Mouse (Mus musculus) liver, embryonic 14.5 days (tissue): ENCODE data around the gene Atp1a2. TPM values are rescaled to one million over a fixed set of nuclear protein-coding genes. Genes with fewer than 3 reads are reported as not detected.

ENCODE experiments used
- ATAC-seq: fragments of 200-750 bp; cut with Nextera tagmentation; 2 replicates; pipeline ENCODE4 v1.8.0; 2017; ENCODE audit warnings: moderate number of reproducible peaks, mild to moderate bottlenecking, moderate library complexity; ENCODE audit not compliant: insufficient read depth
- DNase-seq, 3 experiments: peaks; one replicate each; pipeline ENCODE4 v3.0.0-alpha.2; 2012 to 2013; ENCODE audit warnings: low read depth in 3 of 3, low spot score in 3 of 3
- H3K27ac ChIP-seq: fragments of 300-500 bp; sonication (generic); 2 replicates; pipeline ENCODE4 v1.5.1; 2014; ENCODE audit warnings: moderate library complexity, mild to moderate bottlenecking, control low read depth, inconsistent platforms
- H3K27me3 ChIP-seq: fragments of 300-500 bp; sonication (generic); 2 replicates; pipeline ENCODE4 v1.6.1; 2014; ENCODE audit warnings: mild to moderate bottlenecking, low read length, moderate library complexity; ENCODE audit not compliant: control insufficient read depth, insufficient read depth
- H3K36me3 ChIP-seq: fragments of 300-500 bp; sonication (generic); replicated peaks from 2 replicates; pipeline ENCODE4 v1.6.1; 2014; ENCODE audit warnings: low read depth; ENCODE audit not compliant: control insufficient read depth, insufficient read depth
- H3K4me1 ChIP-seq, 2 experiments: fragments of 200-500 bp in 1 of 2; fragments of 300-500 bp in 1 of 2; sonication (generic) in 1 of 2; replicated peaks; 2 replicates each; pipeline ENCODE4 v1.6.1; 2012 to 2014; ENCODE audit warnings: antibody characterized with exemption in 1 of 2, inconsistent platforms in 1 of 2, low read length in 1 of 2; ENCODE audit not compliant: control insufficient read depth in 2 of 2, insufficient read depth in 2 of 2
- H3K4me2 ChIP-seq: fragments of 300-500 bp; sonication (generic); 2 replicates; pipeline ENCODE4 v1.6.1; 2014; ENCODE audit warnings: low read depth, mild to moderate bottlenecking, control low read depth, moderate library complexity
- H3K4me3 ChIP-seq, 2 experiments: fragments of 200-500 bp in 1 of 2; fragments of 300-500 bp in 1 of 2; sonication (generic) in 1 of 2; 2 replicates each; pipeline ENCODE4 v1.5.1; 2012 to 2014; ENCODE audit warnings: low read depth in 2 of 2, low read length in 2 of 2, mild to moderate bottlenecking in 2 of 2, control low read depth in 1 of 2, inconsistent platforms in 1 of 2, moderate library complexity in 1 of 2; ENCODE audit not compliant: insufficient read depth in 1 of 2
- H3K9ac ChIP-seq: fragments of 300-500 bp; sonication (generic); replicated peaks from 2 replicates; pipeline ENCODE4 v1.6.1; 2014; ENCODE audit warnings: mild to moderate bottlenecking, control low read depth, moderate library complexity
- H3K9me3 ChIP-seq: fragments of 300-500 bp; sonication (generic); 2 replicates; pipeline ENCODE4 v1.6.1; 2016; ENCODE audit warnings: low read length, mixed read lengths; ENCODE audit not compliant: control insufficient read depth
- CTCF ChIP-seq: IDR thresholded peaks from 2 replicates; pipeline ENCODE4 v1.5.1; 2016; ENCODE audit warnings: antibody characterized with exemption, low read depth, control low read depth
- EP300 ChIP-seq: IDR thresholded peaks from 2 replicates; pipeline ENCODE4 v1.6.1; 2016; ENCODE audit warnings: antibody characterized with exemption, low read depth
- WGBS: fragments of 180-500 bp; shearing (Covaris S2); extraction: QIAGEN DNeasy Blood & Tissue Kit; methylation state at CpG from one replicate; pipeline ENCODE4 v1.1.7; 2014; ENCODE audit not compliant: insufficient replicate concordance; 5-methylcytosine and 5-hydroxymethylcytosine counted together
- polyA plus RNA-seq, 2 experiments: library from polyadenylated mRNA; depleted of rRNA in 1 of 2; stranded (reverse) in 1 of 2; unstranded in 1 of 2; fragments of >200 nt; fragmentation: Nextera tagmentation in 1 of 2; extraction: Ambion mirVana in 1 of 2; gene quantifications; 2 replicates each; pipeline versions ENCODE4 v1.2.1 to v1.2.3; 2012 to 2014

The Atp1a2 gene
- polyA plus RNA-seq, 2 experiments = 0.01 to 0.10 TPM

DNA sequence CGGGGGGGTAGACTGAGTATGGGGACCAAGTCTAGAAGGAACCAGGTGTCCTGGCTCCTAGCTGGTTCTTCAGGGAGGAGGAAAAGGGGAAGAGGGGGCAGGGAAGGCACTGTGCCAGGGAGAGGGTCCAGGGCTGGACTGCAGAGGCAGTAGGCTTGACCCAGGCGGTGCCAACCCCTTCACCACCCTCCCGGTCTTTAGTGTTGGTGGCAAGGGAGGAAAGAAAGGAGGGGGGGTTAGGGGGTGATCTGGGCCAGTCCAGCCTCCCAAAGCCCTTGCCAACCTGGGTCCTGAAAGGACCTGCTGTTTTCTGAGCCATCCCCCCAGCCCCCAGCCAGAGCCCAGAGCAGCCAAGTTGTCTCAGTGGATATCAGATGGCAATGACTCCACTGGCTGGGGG, 44.9 kb upstream of the Atp1a2 start:
- DNase-seq (no peak), ATAC-seq (no peak)
- Histone ChIP-seq H3K27me3 (peaks cover 28% of the 10 kb centered on the region), H3K9ac (no peak overlapping the region), H3K36me3 (no peaks in the 10 kb centered on the region), H3K4me3 (no peak overlapping the region), H3K27ac (no peak overlapping the region), H3K4me2 (no peak overlapping the region), H3K4me1 (peaks cover 0 to 5% of the 10 kb centered on the region in 2 experiments; a peak in 1 of 4 replicates), H3K9me3 (no peaks in the 10 kb centered on the region)
- 76% methylated on average over 3 of the region's 3 CpGs for WGBS
- TF ChIP-seq EP300 (no peak), CTCF (no peak)

DNA sequence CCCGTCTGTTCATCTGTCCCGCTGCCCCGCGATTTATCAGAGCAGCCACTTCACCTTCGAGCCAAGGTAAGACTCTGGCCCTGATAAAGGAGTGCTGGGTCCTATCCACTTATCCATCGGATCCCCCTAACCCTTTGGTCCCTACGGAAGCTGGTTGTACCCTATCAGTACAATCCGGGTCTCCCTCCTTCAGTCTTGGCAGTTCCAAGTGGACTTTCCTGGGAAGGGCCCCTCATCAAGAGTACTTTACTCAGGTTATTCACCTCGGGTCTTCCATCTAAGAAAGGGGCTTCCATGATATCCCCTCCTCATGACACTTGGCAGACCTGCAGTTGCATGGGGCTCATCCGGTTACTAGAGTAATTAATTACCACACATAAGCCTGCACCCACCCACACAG, 43.5 kb upstream of the Atp1a2 start:
- Histone ChIP-seq H3K36me3 (no peaks in the 10 kb centered on the region), H3K4me1 (no peaks in the 10 kb centered on the region), H3K4me3 (peak overlapping the region in 1 of 2 experiments; percentile 38; a peak in 1 of 4 replicates), H3K27ac (no peak overlapping the region), H3K4me2 (peak overlapping the region; percentile 59), H3K9ac (no peak overlapping the region), H3K27me3 (peaks cover 32% of the 10 kb centered on the region), H3K9me3 (no peaks in the 10 kb centered on the region)
- no peak for DNase-seq
- TF ChIP-seq EP300 = no peak
- no peak for TF ChIP-seq CTCF
- ATAC-seq = no peak
- WGBS = 14% methylated on average over 10 of the region's 10 CpGs

DNA sequence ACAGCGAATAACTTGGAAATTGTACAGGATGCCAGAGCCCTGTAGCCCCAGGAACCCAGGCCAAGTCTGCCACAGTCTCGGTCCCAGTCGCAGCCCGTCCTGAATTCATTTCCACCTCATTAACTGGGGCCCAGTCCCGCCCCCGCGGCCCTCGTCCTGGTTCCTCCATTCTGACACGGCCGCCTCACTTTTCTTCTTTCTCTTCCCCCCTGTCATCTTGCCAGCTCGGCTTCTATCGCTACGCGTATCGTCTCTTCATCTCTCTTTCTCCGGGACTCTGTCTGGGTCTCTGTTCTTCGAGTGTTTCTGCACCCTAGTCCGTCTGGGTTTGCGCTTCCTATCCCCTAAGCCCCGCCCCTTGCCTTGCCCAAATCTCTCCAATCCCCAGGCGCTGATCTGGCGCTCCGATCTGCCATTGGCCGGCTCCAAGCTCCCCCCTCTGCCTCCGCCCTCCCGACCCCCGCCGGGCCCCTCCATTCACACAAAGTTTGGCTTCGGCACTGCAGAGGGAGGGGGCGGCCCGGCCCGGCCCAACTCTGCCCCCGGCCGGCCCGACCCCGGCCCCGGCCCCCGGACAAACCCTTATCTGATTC, 43.0 kb upstream of the Atp1a2 start, which contains the start of gene Kcnj10:
Kcnj10 (plus strand) TSS at position 482 of the 593 bp plus-strand sequence.
- Histone ChIP-seq H3K27me3 (peaks cover 32% of the 10 kb centered on the region), H3K9me3 (no peaks in the 10 kb centered on the region), H3K4me2 (peak within 1 kb of the TSS; percentile 59), H3K4me3 (peak within 1 kb of the TSS; percentile 33 to 38), H3K4me1 (no peaks in the 10 kb centered on the region), H3K36me3 (no peaks in the 10 kb centered on the region), H3K9ac (no peak within 1 kb of the TSS), H3K27ac (no peak within 1 kb of the TSS)
- ATAC-seq (peak; percentile 76), DNase-seq (peak; percentile 31 to 35 (median 33))
- 3% methylated on average over 38 of the region's 38 CpGs for WGBS
- no peak for TF ChIP-seq EP300
- no peak for TF ChIP-seq CTCF

DNA sequence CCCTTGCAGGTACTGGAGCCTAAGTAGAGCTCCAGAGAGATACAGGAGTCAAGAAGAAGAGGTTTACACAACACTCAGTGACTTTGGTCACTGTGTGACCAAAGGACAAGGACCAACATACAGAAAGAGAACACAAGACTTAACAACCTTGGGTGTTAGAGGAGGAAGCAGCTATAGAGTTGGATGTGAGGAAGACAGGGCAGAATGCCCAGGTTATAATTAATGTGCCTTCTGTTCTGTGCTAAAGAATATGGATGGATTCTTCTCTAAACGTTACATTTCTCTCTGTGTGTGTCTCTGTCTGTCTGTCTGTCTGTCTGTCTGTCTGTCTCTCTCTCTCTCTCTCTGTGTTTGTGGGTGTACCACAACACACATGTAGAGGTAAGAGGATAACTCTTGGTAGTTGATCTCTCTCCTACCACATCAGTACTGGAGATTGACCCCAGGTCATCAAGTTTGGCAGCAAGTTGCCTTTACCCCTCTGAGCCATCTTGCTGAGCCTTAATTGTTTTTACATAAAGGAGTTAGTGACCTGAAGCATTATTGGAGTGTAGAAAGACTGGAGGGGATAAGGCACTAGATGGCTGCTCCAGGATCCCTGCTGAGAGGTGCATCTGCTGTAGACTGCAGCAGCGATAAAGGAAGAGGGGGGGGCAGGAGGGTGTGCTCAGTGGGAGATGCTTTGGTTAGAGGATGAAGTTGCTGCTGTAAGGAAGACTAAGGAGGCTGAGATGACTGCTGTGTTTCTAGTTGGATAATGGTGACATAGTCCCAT, 39.7 kb upstream of the Atp1a2 start:
- no peak for TF ChIP-seq CTCF
- no peak for TF ChIP-seq EP300
- WGBS = 24% methylated on average over 2 of the region's 2 CpGs
- no peaks in the 10 kb centered on the region for H3K36me3 ChIP-seq
- H3K9ac ChIP-seq = no peak overlapping the region
- H3K27ac ChIP-seq = no peak overlapping the region
- ATAC-seq (no peak), DNase-seq (no peak)
- no peaks in the 10 kb centered on the region for H3K9me3 ChIP-seq
- no peak overlapping the region for H3K4me2 ChIP-seq
- H3K4me3 ChIP-seq = no peak overlapping the region
- H3K27me3 ChIP-seq = peaks cover 32% of the 10 kb centered on the region
- H3K4me1 ChIP-seq = no peaks in the 10 kb centered on the region

DNA sequence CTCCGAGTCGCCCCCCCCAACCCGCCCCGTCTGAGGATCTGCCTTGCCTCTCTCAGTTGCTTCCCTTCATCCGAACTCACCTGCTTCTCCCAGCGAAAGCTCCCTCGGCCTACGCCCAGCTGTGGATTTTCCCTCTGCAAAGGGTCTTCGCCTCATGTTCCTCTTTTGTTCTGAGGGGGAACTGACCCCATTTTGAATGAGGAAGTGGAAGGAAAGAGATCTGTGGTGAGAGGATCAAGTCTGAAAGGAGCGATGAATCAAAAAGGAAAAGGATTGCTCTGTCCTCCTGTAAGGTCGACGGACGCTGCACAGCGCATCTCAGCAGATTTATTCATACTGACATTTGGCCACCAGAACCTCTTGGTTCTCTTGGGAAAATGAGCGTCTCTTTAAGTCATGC, 37.9 kb upstream of the Atp1a2 start:
- H3K9ac ChIP-seq = no peak overlapping the region
- ATAC-seq (no peak), DNase-seq (no peak)
- no peak for TF ChIP-seq EP300
- no peak for TF ChIP-seq CTCF
- 31% methylated on average over 15 of the region's 15 CpGs for WGBS
- no peak overlapping the region for H3K4me3 ChIP-seq
- no peaks in the 10 kb centered on the region for H3K36me3 ChIP-seq
- peaks cover 22% of the 10 kb centered on the region for H3K27me3 ChIP-seq
- no peaks in the 10 kb centered on the region for H3K9me3 ChIP-seq
- H3K27ac ChIP-seq = no peak overlapping the region
- no peak overlapping the region for H3K4me2 ChIP-seq
- no peaks in the 10 kb centered on the region for H3K4me1 ChIP-seq
